Mouse (Mus musculus): ENCODE data around the gene Fgf5. TPM values are rescaled to one million over a fixed set of nuclear protein-coding genes. Genes with fewer than 3 reads are reported as not detected.

Gene Fgf5
- polyA plus RNA-seq (2017; shearing (Covaris generic)), result not detected

GRCm38 (mm10) chr5:98253838-98254821, at the start of gene Fgf5:
TSS of gene Fgf5 (plus strand) at chr5:98254184.

Other genes starting within 250 kb of the Fgf5 start
- 49.8 TPM for gene Antxr2, start 223.1 kb upstream of the Fgf5 start, polyA plus RNA-seq (2017; shearing (Covaris generic))
- not detected for gene Prdm8, start 87.0 kb upstream of the Fgf5 start, polyA plus RNA-seq (2017; shearing (Covaris generic))
- gene Cfap299, start 75.1 kb downstream of the Fgf5 start, polyA plus RNA-seq (2017; shearing (Covaris generic)), result not detected